Mouse (Mus musculus) CH12.LX (cell line): ENCODE data around the gene Gm43518. TPM values are rescaled to one million over a fixed set of nuclear protein-coding genes. Genes with fewer than 3 reads are reported as not detected.

Experiments used
- DNase-seq: peaks from one replicate; pipeline ENCODE4 v3.0.0-alpha.2; 2013; ENCODE audit errors: extremely low read depth
- H3K27ac ChIP-seq: 2 replicates; pipeline ENCODE4 v1.5.1; 2012; ENCODE audit warnings: low read depth, mild to moderate bottlenecking, control low read depth, moderate library complexity; ENCODE audit not compliant: insufficient read depth
- H3K27me3 ChIP-seq: replicated peaks from 2 replicates; pipeline ENCODE3; 2012; ENCODE audit warnings: inconsistent platforms
- H3K36me3 ChIP-seq, 2 experiments: replicated peaks in 1 of 2; 2 replicates each; pipeline versions ENCODE3 to v1.6.1; 2012; ENCODE audit warnings: inconsistent platforms in 1 of 2, low read length in 1 of 2, mild to moderate bottlenecking in 1 of 2, mixed read lengths in 1 of 2, moderate library complexity in 1 of 2; ENCODE audit not compliant: control insufficient read depth in 1 of 2, insufficient read depth in 1 of 2
- H3K4me1 ChIP-seq, 2 experiments: 2 replicates each; pipeline ENCODE4 v1.6.1; 2012; ENCODE audit warnings: inconsistent platforms in 1 of 2, moderate library complexity in 1 of 2; ENCODE audit not compliant: insufficient read depth in 2 of 2, control insufficient read depth in 1 of 2
- H3K4me2 ChIP-seq: 2 replicates; pipeline ENCODE4 v1.6.1; 2012; ENCODE audit warnings: low read depth, mild to moderate bottlenecking, control low read depth; ENCODE audit not compliant: poor library complexity, insufficient read depth, severe bottlenecking
- H3K4me3 ChIP-seq, 3 experiments: fragments of 150-350 bp in 1 of 3; sonication (generic) in 1 of 3; replicated peaks in 1 of 3; 2 replicates each; pipeline versions ENCODE3 to v1.5.1; 2011 to 2012; ENCODE audit warnings: low read depth in 2 of 3, low read length in 2 of 3, mild to moderate bottlenecking in 2 of 3, moderate library complexity in 2 of 3, control low read depth in 1 of 3, improper control_type of control experiment in 1 of 3, inconsistent platforms in 1 of 3, mixed read lengths in 1 of 3; ENCODE audit not compliant: poor library complexity in 1 of 3
- H3K79me2 ChIP-seq: replicated peaks from 2 replicates; pipeline ENCODE4 v1.6.1; 2012; ENCODE audit warnings: mild to moderate bottlenecking, moderate library complexity; ENCODE audit not compliant: control insufficient read depth, poor library complexity, insufficient read depth, severe bottlenecking; ENCODE audit errors: extremely low read depth
- H3K9ac ChIP-seq: 2 replicates; pipeline ENCODE4 v1.6.1; 2012; ENCODE audit warnings: low read depth, mild to moderate bottlenecking, control low read depth, moderate library complexity; ENCODE audit not compliant: insufficient read depth
- H3K9me3 ChIP-seq: replicated peaks from 2 replicates; pipeline ENCODE3; 2012; ENCODE audit warnings: low read length, inconsistent platforms, mixed read lengths
- BHLHE40 ChIP-seq: IDR thresholded peaks from 2 replicates; pipeline ENCODE4 v1.6.1; 2011; ENCODE audit warnings: mild to moderate bottlenecking, low read depth, low read length, improper control_type of control experiment
- CHD1 ChIP-seq: IDR thresholded peaks from 2 replicates; pipeline ENCODE4 v1.6.1; 2012; ENCODE audit warnings: low read depth, low read length, improper control_type of control experiment, inconsistent platforms
- CHD2 ChIP-seq: IDR thresholded peaks from 2 replicates; pipeline ENCODE4 v1.6.1; 2011; ENCODE audit warnings: low read length, improper control_type of control experiment
- CTCF ChIP-seq, 2 experiments: IDR thresholded peaks in 1 of 2; conservative IDR thresholded peaks in 1 of 2; 2 replicates each; pipeline ENCODE4 v1.5.1; 2011 to 2012; ENCODE audit warnings: low read depth in 2 of 2, low read length in 2 of 2, improper control_type of control experiment in 1 of 2, inconsistent platforms in 1 of 2, mild to moderate bottlenecking in 1 of 2, moderate library complexity in 1 of 2
- ELF1 ChIP-seq: IDR thresholded peaks from 2 replicates; pipeline ENCODE4 v1.6.1; 2014; ENCODE audit warnings: low read depth, mild to moderate bottlenecking, inconsistent platforms, low read length, improper control_type of control experiment
- EP300 ChIP-seq: IDR thresholded peaks from 2 replicates; pipeline ENCODE4 v1.6.1; 2011; ENCODE audit warnings: low read length, improper control_type of control experiment
- GABPA ChIP-seq: IDR thresholded peaks from 2 replicates; pipeline ENCODE4 v1.6.1; 2012; ENCODE audit warnings: low read depth, low read length, improper control_type of control experiment, inconsistent platforms; ENCODE audit not compliant: insufficient replicate concordance
- HCFC1 ChIP-seq: IDR thresholded peaks from 2 replicates; pipeline ENCODE4 v1.6.1; 2012; ENCODE audit warnings: low read depth, mild to moderate bottlenecking, inconsistent platforms, low read length, improper control_type of control experiment
- IRF4 ChIP-seq: IDR thresholded peaks from 2 replicates; pipeline ENCODE4 v1.6.1; 2014; ENCODE audit warnings: low read depth, mild to moderate bottlenecking, inconsistent platforms, low read length, improper control_type of control experiment
- JUN ChIP-seq: IDR thresholded peaks from 2 replicates; pipeline ENCODE4 v1.6.1; 2011; ENCODE audit warnings: low read depth, mild to moderate bottlenecking, low read length, improper control_type of control experiment, moderate library complexity; ENCODE audit not compliant: insufficient read depth
- KAT2A ChIP-seq: IDR thresholded peaks from 2 replicates; pipeline ENCODE4 v1.6.1; 2012; ENCODE audit warnings: low read length, improper control_type of control experiment, inconsistent platforms; ENCODE audit not compliant: insufficient replicate concordance
- MAX ChIP-seq: IDR thresholded peaks from 2 replicates; pipeline ENCODE4 v1.6.1; 2011; ENCODE audit warnings: low read length, improper control_type of control experiment
- MAZ ChIP-seq: IDR thresholded peaks from 2 replicates; pipeline ENCODE4 v1.6.1; 2012; ENCODE audit warnings: low read depth, mild to moderate bottlenecking, inconsistent platforms, low read length, improper control_type of control experiment, moderate library complexity
- MEF2A ChIP-seq: IDR thresholded peaks from 2 replicates; pipeline ENCODE4 v1.6.1; 2014; ENCODE audit warnings: low read depth, mild to moderate bottlenecking, inconsistent platforms, low read length, improper control_type of control experiment, borderline replicate concordance
- NRF1 ChIP-seq: IDR thresholded peaks from 2 replicates; pipeline ENCODE4 v1.6.1; 2014; ENCODE audit warnings: low read depth, mild to moderate bottlenecking, inconsistent platforms, low read length, improper control_type of control experiment, moderate library complexity
- PAX5 ChIP-seq: IDR thresholded peaks from 2 replicates; pipeline ENCODE4 v1.6.1; 2012; ENCODE audit warnings: low read length, inconsistent platforms, mixed read lengths
- POLR2A ChIP-seq: IDR thresholded peaks from 2 replicates; pipeline ENCODE4 v1.6.1; 2011; ENCODE audit warnings: low read depth, mild to moderate bottlenecking, improper control_type of control experiment, low read length
- POLR2AphosphoS2 ChIP-seq: IDR thresholded peaks from 2 replicates; pipeline ENCODE4 v1.6.1; 2011; ENCODE audit warnings: low read depth, low read length, improper control_type of control experiment
- RAD21 ChIP-seq: IDR thresholded peaks from 2 replicates; pipeline ENCODE4 v1.6.1; 2011; ENCODE audit warnings: low read depth, mild to moderate bottlenecking, low read length, improper control_type of control experiment, moderate library complexity
- RCOR1 ChIP-seq: conservative IDR thresholded peaks from 2 replicates; pipeline ENCODE4 v1.6.1; 2012; ENCODE audit warnings: low read depth, mild to moderate bottlenecking, inconsistent platforms, low read length, improper control_type of control experiment
- SIN3A ChIP-seq: IDR thresholded peaks from 2 replicates; pipeline ENCODE4 v1.6.1; 2012; ENCODE audit warnings: low read length, improper control_type of control experiment, inconsistent platforms
- SMC3 ChIP-seq: IDR thresholded peaks from 2 replicates; pipeline ENCODE4 v1.6.1; 2011; ENCODE audit warnings: low read depth, low read length, improper control_type of control experiment
- TCF12 ChIP-seq: IDR thresholded peaks from 2 replicates; pipeline ENCODE4 v1.6.1; 2014; ENCODE audit warnings: low read depth, mild to moderate bottlenecking, inconsistent platforms, low read length, improper control_type of control experiment
- UBTF ChIP-seq: IDR thresholded peaks from 2 replicates; pipeline ENCODE4 v1.6.1; 2012; ENCODE audit warnings: low read depth, mild to moderate bottlenecking, inconsistent platforms, low read length, improper control_type of control experiment, moderate library complexity
- USF1 ChIP-seq: IDR thresholded peaks from 2 replicates; pipeline ENCODE4 v1.6.1; 2014; ENCODE audit warnings: low read depth, mild to moderate bottlenecking, inconsistent platforms, low read length, improper control_type of control experiment
- USF2 ChIP-seq: conservative IDR thresholded peaks from 2 replicates; pipeline ENCODE4 v1.6.1; 2011; ENCODE audit warnings: low read depth, low read length, improper control_type of control experiment
- ZC3H11A ChIP-seq: IDR thresholded peaks from 2 replicates; pipeline ENCODE4 v1.6.1; 2012; ENCODE audit warnings: low read depth, mild to moderate bottlenecking, inconsistent platforms, low read length, improper control_type of control experiment
- ZKSCAN1 ChIP-seq: IDR thresholded peaks from 2 replicates; pipeline ENCODE4 v1.6.1; 2012; ENCODE audit warnings: low read depth, inconsistent platforms, low read length, improper control_type of control experiment, borderline replicate concordance
- ZNF384 ChIP-seq: IDR thresholded peaks from 2 replicates; pipeline ENCODE4 v1.6.1; 2012; ENCODE audit warnings: low read depth, low read length, improper control_type of control experiment, inconsistent platforms
- dilution Hi-C: fragments of 300-500 bp; cut with MboI; formaldehyde crosslinking; loops from 2 replicates; pipeline ENCODE4 v1.14.3; 2020; ENCODE audit warnings: low sequenced_read_pairs; ENCODE audit not compliant: extremely low pct_unique_long_range_greater_than_20kb, extremely low pct_ligation_motif_present
- in situ Hi-C: fragments of 300-500 bp; cut with MboI; formaldehyde crosslinking; loops from 3 replicates; pipeline ENCODE4 v1.14.3; 2019; ENCODE audit warnings: low sequenced_read_pairs, low pct_ligation_motif_present, low pct_unique_long_range_greater_than_20kb, mixed read lengths
- polyA plus RNA-seq: library from polyadenylated mRNA; unstranded; fragments of >175 nt; gene quantifications from 2 replicates; pipeline ENCODE4 v1.2.1, GENCODE M21; 2012; ENCODE audit warnings: low read depth; ENCODE audit not compliant: insufficient read length
- total RNA-seq, 2 experiments: library from RNA; depleted of rRNA; stranded (reverse); fragments of 300-350 nt in 1 of 2; fragments of >200 nt in 1 of 2; gene quantifications; 2 replicates each; pipeline ENCODE4 v1.2.3; 2012 to 2014

Gm43518 gene
- total and polyA plus RNA-seq, 3 experiments = 0.87 TPM; not detected in 2

DNA sequence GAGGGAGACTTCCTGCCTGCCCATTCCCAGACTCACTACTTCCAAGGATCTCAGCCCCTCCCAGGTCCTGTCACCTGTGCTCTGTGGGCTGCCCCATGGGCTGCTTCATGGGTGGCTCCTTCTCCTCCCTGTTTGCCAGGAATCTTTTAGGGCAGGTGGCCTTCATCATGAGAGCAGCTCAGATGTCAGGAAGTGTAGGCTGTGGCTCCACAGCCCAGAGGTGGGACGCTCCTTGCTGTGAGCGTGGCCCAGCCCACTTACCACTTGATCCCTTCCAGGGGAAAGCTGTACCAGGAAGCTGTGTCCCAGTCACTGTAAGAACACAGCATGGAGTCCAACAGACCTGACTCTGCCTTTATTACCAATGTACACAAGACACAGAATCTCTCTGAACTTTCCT, 59.7 kb downstream of the Gm43518 start:
- peaks cover 29 to 52% of the 10 kb centered on the region in 2 experiments for H3K4me1 ChIP-seq
- no peaks in the 10 kb centered on the region for H3K9me3 ChIP-seq
- no peaks in the 10 kb centered on the region for H3K27me3 ChIP-seq
- dilution Hi-C loops (no loop called here), in situ Hi-C loops (no loop called here)
- peaks cover 72% of the 10 kb centered on the region for H3K79me2 ChIP-seq
- H3K4me2 ChIP-seq = no peak overlapping the region
- H3K9ac ChIP-seq = no peak overlapping the region
- TF ChIP-seq UBTF (no peak), ELF1 (no peak), CHD2 (no peak), TCF12 (no peak), SMC3 (no peak), NRF1 (no peak), POLR2AphosphoS2 (no peak), POLR2A (no peak), MEF2A (no peak), CHD1 (no peak), SIN3A (no peak), KAT2A (no peak), IRF4 (no peak), CTCF (conservative IDR thresholded peaks at IDR 0.05 in 1 of 2, IDR thresholded peaks at IDR 0.05 in 1 of 2; ENCODE audit: low read depth in 2 of 2, low read length in 2 of 2) (no peak), GABPA (no peak), USF2 (no peak), HCFC1 (no peak), MAX (no peak), EP300 (no peak), RCOR1 (no peak)
- no peak overlapping the region for H3K4me3 ChIP-seq
- no peak overlapping the region for H3K27ac ChIP-seq
- peaks cover 48 to 81% of the 10 kb centered on the region in 2 experiments for H3K36me3 ChIP-seq
- DNase-seq = no peak

GRCm38 (mm10) chr5:123987511-123987910, 60.3 kb downstream of the Gm43518 start:
- H3K4me1 ChIP-seq = peaks cover 29 to 52% of the 10 kb centered on the region in 2 experiments
- no peak overlapping the region for H3K4me2 ChIP-seq
- H3K36me3 ChIP-seq = peaks cover 54 to 87% of the 10 kb centered on the region in 2 experiments
- dilution Hi-C loops (no loop called here), in situ Hi-C loops (no loop called here)
- H3K4me3 ChIP-seq = no peak overlapping the region
- H3K79me2 ChIP-seq = peaks cover 66% of the 10 kb centered on the region
- H3K27ac ChIP-seq = no peak overlapping the region
- DNase-seq = no peak
- H3K9ac ChIP-seq = no peak overlapping the region
- no peaks in the 10 kb centered on the region for H3K9me3 ChIP-seq
- TF ChIP-seq ZNF384 (no peak), USF1 (no peak), ZKSCAN1 (no peak), POLR2A (no peak), TCF12 (no peak), SIN3A (no peak), MAZ (no peak), NRF1 (no peak), JUN (no peak), ZC3H11A (no peak), ELF1 (no peak), RAD21 (no peak), MEF2A (no peak), BHLHE40 (no peak), PAX5 (no peak)
- no peaks in the 10 kb centered on the region for H3K27me3 ChIP-seq
